Mouse (Mus musculus): ENCODE results near the gene Clrn2.

Clrn2 gene

GRCm38 (mm10) chr5:45453451-45453850, at the start of gene Clrn2:
TSS of gene Clrn2 (plus strand) at chr5:45453751.
- TF ChIP-seq GATA4 (IDR thresholded peaks at IDR 0.05; ENCODE audit: insufficient replicate concordance, low read length), result no peak

GRCm38 (mm10) chr5:45406129-45406528, 47.4 kb upstream of the Clrn2 start:
- no peak for TF ChIP-seq GATA4 (IDR thresholded peaks at IDR 0.05; ENCODE audit: insufficient replicate concordance, low read length)

- TF ChIP-seq GATA4 (IDR thresholded peaks at IDR 0.05; ENCODE audit: insufficient replicate concordance, low read length), result no peak
Observed at GRCm38 (mm10) chr5:45416478-45416877, 37.1 kb upstream of the Clrn2 start.

- TF ChIP-seq GATA4 (IDR thresholded peaks at IDR 0.05; ENCODE audit: insufficient replicate concordance, low read length), result no peak
Observed at GRCm38 (mm10) chr5:45417859-45418443, 35.6 kb upstream of the Clrn2 start.

- no peak for TF ChIP-seq GATA4 (IDR thresholded peaks at IDR 0.05; ENCODE audit: insufficient replicate concordance, low read length)
Observed at GRCm38 (mm10) chr5:45419841-45420638, 33.5 kb upstream of the Clrn2 start.

GRCm38 (mm10) chr5:45421881-45422844, 31.4 kb upstream of the Clrn2 start:
- TF ChIP-seq GATA4 (IDR thresholded peaks at IDR 0.05; ENCODE audit: insufficient replicate concordance, low read length), result no peak

GRCm38 (mm10) chr5:45424021-45424886, 29.3 kb upstream of the Clrn2 start:
- TF ChIP-seq GATA4 (IDR thresholded peaks at IDR 0.05; ENCODE audit: insufficient replicate concordance, low read length), result no peak

GRCm38 (mm10) chr5:45426416-45427034, 27.0 kb upstream of the Clrn2 start:
- TF ChIP-seq GATA4 (IDR thresholded peaks at IDR 0.05; ENCODE audit: insufficient replicate concordance, low read length), result no peak

- TF ChIP-seq GATA4 (IDR thresholded peaks at IDR 0.05; ENCODE audit: insufficient replicate concordance, low read length), result no peak
Observed at GRCm38 (mm10) chr5:45427891-45428290, 25.7 kb upstream of the Clrn2 start.

- TF ChIP-seq GATA4 (IDR thresholded peaks at IDR 0.05; ENCODE audit: insufficient replicate concordance, low read length), result no peak
Observed at GRCm38 (mm10) chr5:45435967-45436950, 17.3 kb upstream of the Clrn2 start.

- no peak for TF ChIP-seq GATA4 (IDR thresholded peaks at IDR 0.05; ENCODE audit: insufficient replicate concordance, low read length)
Observed at GRCm38 (mm10) chr5:45437826-45438225, 15.7 kb upstream of the Clrn2 start.

GRCm38 (mm10) chr5:45438301-45438700, 15.2 kb upstream of the Clrn2 start:
- TF ChIP-seq GATA4 (IDR thresholded peaks at IDR 0.05; ENCODE audit: insufficient replicate concordance, low read length), result no peak

GRCm38 (mm10) chr5:45441124-45441523, 12.4 kb upstream of the Clrn2 start:
- TF ChIP-seq GATA4 (IDR thresholded peaks at IDR 0.05; ENCODE audit: insufficient replicate concordance, low read length), result peak; percentile 63; the same call in 1 of the 2 replicates

Data from liver, adult (tissue).